Mouse (Mus musculus) stomach, postnatal 0 days (tissue): ENCODE results near the gene Sprr2j-ps.

ENCODE experiments used
- CTCF ChIP-seq: IDR thresholded peaks from 2 replicates; pipeline ENCODE4 v1.5.1; 2016; ENCODE audit warnings: antibody characterized with exemption, low read depth, mild to moderate bottlenecking, moderate library complexity
- EP300 ChIP-seq: optimal IDR thresholded peaks from 2 replicates; pipeline ENCODE3; 2016; ENCODE audit warnings: antibody characterized with exemption

DNA sequence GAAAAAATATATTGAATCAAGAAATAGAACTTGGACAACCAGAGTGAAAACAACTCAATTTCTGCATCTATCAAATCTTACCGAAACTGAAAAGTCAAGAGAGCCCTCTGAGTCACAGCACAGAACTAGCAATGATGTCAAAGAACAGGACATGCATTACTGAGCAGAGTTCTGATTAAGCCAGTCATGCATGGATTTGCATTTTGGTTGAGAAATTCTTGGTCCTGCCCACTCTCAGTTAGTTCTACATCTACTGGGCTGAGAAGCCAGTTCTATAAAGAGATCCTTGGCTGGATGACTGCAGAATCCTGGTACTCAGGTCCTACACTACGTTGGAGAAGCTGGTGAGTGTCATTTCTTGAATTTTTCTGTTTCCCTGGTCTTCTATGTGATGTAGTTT lies 44.3 kb upstream of the Sprr2j-ps start:
- TF ChIP-seq CTCF (no peak), EP300 (no peak)
